Comparison of ENCODE assay signal across 7 mouse cellular contexts in genomic region chr17:56897630-56898195, GRCm38 (mm10). TPM values are rescaled to one million over a fixed set of nuclear protein-coding genes. Genes with fewer than 3 reads are reported as not detected.
DNase-seq lines count a peak whose midpoint lies in the region; ATAC-seq and TF ChIP-seq lines count a peak whose summit lies in the region.

No protein-coding gene starts in this region.

- no peaks in the 10 kb centered on the region for H3K27me3 ChIP-seq in embryonic facial prominence, embryonic 13.5 days
- no peaks in the 10 kb centered on the region for H3K27me3 ChIP-seq in limb, embryonic 14.5 days (ENCODE audit: control insufficient read depth, insufficient read depth, low read length)
- H3K27me3 ChIP-seq in midbrain, postnatal 0 days (ENCODE audit: insufficient read depth, low read length) = no peaks in the 10 kb centered on the region

- TF ChIP-seq CTCF in midbrain, postnatal 0 days (IDR thresholded peaks at IDR 0.05) = peak; percentile 93

- no peak overlapping the region for H3K9ac ChIP-seq in embryonic facial prominence, embryonic 13.5 days
- no peak overlapping the region for H3K9ac ChIP-seq in limb, embryonic 14.5 days (ENCODE audit: low read depth, low read length, severe bottlenecking)
- H3K9ac ChIP-seq in midbrain, postnatal 0 days (replicated peaks; ENCODE audit: low read length, poor library complexity, severe bottlenecking) = no peak overlapping the region

- peaks cover 99% of the 10 kb centered on the region for H3K36me3 ChIP-seq in embryonic facial prominence, embryonic 13.5 days
- H3K36me3 ChIP-seq in limb, embryonic 14.5 days (ENCODE audit: control insufficient read depth, insufficient read depth, low read length) = peaks cover 96% of the 10 kb centered on the region
- peaks cover 75% of the 10 kb centered on the region for H3K36me3 ChIP-seq in midbrain, postnatal 0 days (ENCODE audit: insufficient read depth, low read length)

- DNase-seq in adrenal gland, postnatal 14 days = peak; percentile 90
- peak; percentile 27 to 59 for DNase-seq in heart, adult 9 months (ENCODE audit: low spot score in 2 of 2)
- DNase-seq in kidney, adult 9 months = peak; percentile 86
- DNase-seq in limb, embryonic 14.5 days (ENCODE audit: low spot score) = peak; percentile 61
- DNase-seq in midbrain, postnatal 0 days (ENCODE audit: low spot score) = peak; percentile 76
- DNase-seq in spleen, postnatal 10 days (ENCODE audit: low spot score in 2 of 2) = peak; percentile 62 to 86

- no peak overlapping the region for H3K4me3 ChIP-seq in embryonic facial prominence, embryonic 13.5 days
- no peak overlapping the region for H3K4me3 ChIP-seq in limb, embryonic 14.5 days (replicated peaks; ENCODE audit: low read length)
- no peak overlapping the region for H3K4me3 ChIP-seq in midbrain, postnatal 0 days (ENCODE audit: low read depth, low read length)

- TF ChIP-seq POLR2A in limb, embryonic 14.5 days (IDR thresholded peaks at IDR 0.05; ENCODE audit: borderline replicate concordance, extremely low read depth, insufficient read depth, insufficient read length) = no peak

- H3K4me1 ChIP-seq in embryonic facial prominence, embryonic 13.5 days = no peaks in the 10 kb centered on the region
- no peaks in the 10 kb centered on the region for H3K4me1 ChIP-seq in limb, embryonic 14.5 days (ENCODE audit: control insufficient read depth, insufficient read depth, low read length)
- H3K4me1 ChIP-seq in midbrain, postnatal 0 days (ENCODE audit: insufficient read depth, low read length) = 0 out of 2 replicates have a peak, but pooled peaks cover 4% of the 10 kb centered on the region

- H3K27ac ChIP-seq in embryonic facial prominence, embryonic 13.5 days = no peak overlapping the region
- H3K27ac ChIP-seq in limb, embryonic 14.5 days (replicated peaks; ENCODE audit: low read depth, low read length) = no peak overlapping the region
- H3K27ac ChIP-seq in midbrain, postnatal 0 days (ENCODE audit: low read depth, low read length) = no peak overlapping the region

- no peaks in the 10 kb centered on the region for H3K9me3 ChIP-seq in embryonic facial prominence, embryonic 13.5 days
- H3K9me3 ChIP-seq in limb, embryonic 14.5 days (ENCODE audit: control insufficient read depth, low read length) = no peaks in the 10 kb centered on the region
- H3K9me3 ChIP-seq in midbrain, postnatal 0 days (ENCODE audit: low read length) = no peaks in the 10 kb centered on the region

- ATAC-seq in embryonic facial prominence, embryonic 13.5 days (ENCODE audit: insufficient number of reproducible peaks, insufficient read depth, low FRiP score, low TSS enrichment, low read depth) = peak; percentile 28; the same call in 1 of the 2 replicates
- peak; percentile 80 for ATAC-seq in limb, embryonic 14.5 days (ENCODE audit: low FRiP score, low read depth)
- peak; percentile 53 for ATAC-seq in midbrain, postnatal 0 days (ENCODE audit: low FRiP score)

- 77% methylated on average over 7 of the region's 7 CpGs for WGBS in embryonic facial prominence, embryonic 13.5 days
- 82% methylated on average over 6 of the region's 7 CpGs for WGBS in limb, embryonic 14.5 days
- 83% methylated on average over 7 of the region's 7 CpGs for WGBS in midbrain, postnatal 0 days

- no peak overlapping the region for H3K4me2 ChIP-seq in embryonic facial prominence, embryonic 13.5 days
- no peak overlapping the region for H3K4me2 ChIP-seq in limb, embryonic 14.5 days (replicated peaks; ENCODE audit: low read depth, low read length, severe bottlenecking)
- H3K4me2 ChIP-seq in midbrain, postnatal 0 days (ENCODE audit: low read depth, low read length, poor library complexity, severe bottlenecking) = no peak overlapping the region

RNA-seq across cellular contexts. Expression of gene 1700061G19Rik, which starts 22.4 kb away (rescaled TPM):
- 7.2 and 7.3 TPM in 2 replicates for total RNA-seq in adrenal gland, postnatal 14 days (2021)
- 0.34 and 0.42 TPM in 2 replicates for polyA plus RNA-seq in embryonic facial prominence, embryonic 13.5 days (2015; fragmentation: Nextera tagmentation; extraction: Ambion mirVana)
- polyA plus RNA-seq in limb, embryonic 14.5 days (2012; rRNA removed) = 0.03 and 0.08 TPM in 2 replicates
- 0.26 TPM in 2 replicates for polyA plus RNA-seq in limb, embryonic 14.5 days (2014; fragmentation: Nextera tagmentation; extraction: Ambion mirVana)
- total RNA-seq in midbrain, postnatal 0 days (2014; rRNA removed) = not detected in 2 replicates
- polyA plus RNA-seq in midbrain, postnatal 0 days (2015; fragmentation: Nextera tagmentation; extraction: Ambion mirVana) = 0.45 and 0.72 TPM in 2 replicates

RNA-seq across cellular contexts. Expression of gene Acsbg2, which starts 23.5 kb away (rescaled TPM):
- 0.44 and 0.64 TPM in 2 replicates for total RNA-seq in adrenal gland, postnatal 14 days (2021)
- not detected in 2 replicates for polyA plus RNA-seq in embryonic facial prominence, embryonic 13.5 days (2015; fragmentation: Nextera tagmentation; extraction: Ambion mirVana)
- 0.03 TPM in 1 of 2 replicates, not detected in the other for polyA plus RNA-seq in limb, embryonic 14.5 days (2012; rRNA removed)
- polyA plus RNA-seq in limb, embryonic 14.5 days (2014; fragmentation: Nextera tagmentation; extraction: Ambion mirVana) = not detected in 2 replicates
- total RNA-seq in midbrain, postnatal 0 days (2014; rRNA removed) = 0.11 TPM in 1 of 2 replicates, not detected in the other
- polyA plus RNA-seq in midbrain, postnatal 0 days (2015; fragmentation: Nextera tagmentation; extraction: Ambion mirVana) = not detected in 2 replicates

RNA-seq across cellular contexts. Expression of gene Mllt1, which starts 37.5 kb away (rescaled TPM):
- 29.0 and 33.6 TPM in 2 replicates for total RNA-seq in adrenal gland, postnatal 14 days (2021)
- 65.4 and 71.0 TPM in 2 replicates for polyA plus RNA-seq in embryonic facial prominence, embryonic 13.5 days (2015; fragmentation: Nextera tagmentation; extraction: Ambion mirVana)
- polyA plus RNA-seq in limb, embryonic 14.5 days (2012; rRNA removed) = 98.3 and 132 TPM in 2 replicates
- 34.5 and 36.3 TPM in 2 replicates for polyA plus RNA-seq in limb, embryonic 14.5 days (2014; fragmentation: Nextera tagmentation; extraction: Ambion mirVana)
- 136 and 145 TPM in 2 replicates for total RNA-seq in midbrain, postnatal 0 days (2014; rRNA removed)
- 60.2 and 63.5 TPM in 2 replicates for polyA plus RNA-seq in midbrain, postnatal 0 days (2015; fragmentation: Nextera tagmentation; extraction: Ambion mirVana)

Comparison
In these comparisons a context has a peak if more than half of its experiments do, and no peak if none do; other contexts are left out.
1. ATAC-seq: peak in every context shown above with its lines; median percentile 80 in limb, embryonic 14.5 days; 53 in midbrain, postnatal 0 days; 28 in embryonic facial prominence, embryonic 13.5 days.